Mouse (Mus musculus): ENCODE data around the gene Susd6. TPM values are rescaled to one million over a fixed set of nuclear protein-coding genes. Genes with fewer than 3 reads are reported as not detected.

The Susd6 gene
- polyA plus RNA-seq, 2 experiments, result 11.1 to 11.6 TPM

DNA sequence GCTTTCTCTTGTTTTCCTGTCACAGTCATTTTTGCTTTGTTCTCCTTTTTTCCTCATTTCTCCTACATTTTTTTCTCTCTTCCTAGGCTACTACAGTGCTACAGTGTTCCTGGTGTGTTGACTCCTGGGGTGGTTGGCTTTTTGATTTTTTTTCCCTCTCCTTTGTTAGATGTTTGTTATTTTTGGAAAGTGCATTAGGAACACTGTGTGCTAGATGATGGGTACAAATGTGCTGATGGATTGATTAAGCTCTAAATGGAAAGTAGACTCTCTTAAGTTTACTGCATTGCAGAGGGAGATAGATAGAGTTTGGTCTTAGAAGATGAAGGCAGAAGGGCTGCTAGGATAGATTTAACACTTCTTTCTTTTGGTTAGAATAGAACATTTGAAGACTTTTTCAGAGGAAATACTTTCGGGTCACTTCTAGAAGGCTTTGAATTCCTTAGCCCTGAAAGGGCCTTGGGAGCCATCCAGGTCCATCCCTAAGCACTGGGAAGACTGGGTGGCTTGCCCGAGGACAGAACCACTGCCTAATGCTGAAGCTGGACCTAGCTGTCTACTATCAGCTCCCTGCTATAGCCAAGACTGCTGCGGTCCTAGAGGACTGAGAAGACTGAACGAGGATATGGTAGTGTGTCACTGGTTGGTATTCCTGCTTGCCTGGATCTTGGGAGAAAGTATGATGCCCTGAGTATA is 31.1 kb downstream of the Susd6 start:
- WGBS (ENCODE audit: insufficient replicate concordance), result 72% methylated on average over 4 of the region's 4 CpGs
- DNase-seq (ENCODE audit: low read depth in 3 of 3, low spot score in 3 of 3) (no peak), ATAC-seq (ENCODE audit: insufficient read depth) (no peak)
- H3K4me2 ChIP-seq (ENCODE audit: low read depth), result no peak overlapping the region; the same call in 1 of the 2 replicates
- no peaks in the 10 kb centered on the region; the same call in 1 of the 2 replicates for H3K36me3 ChIP-seq (replicated peaks; ENCODE audit: control insufficient read depth, insufficient read depth, low read depth)
- H3K27ac ChIP-seq, result no peak overlapping the region
- no peak overlapping the region for H3K4me3 ChIP-seq (ENCODE audit: insufficient read depth in 1 of 2, low read depth in 2 of 2, low read length in 2 of 2)
- H3K9me3 ChIP-seq (ENCODE audit: control insufficient read depth, low read length), result no peaks in the 10 kb centered on the region
- no peaks in the 10 kb centered on the region for H3K27me3 ChIP-seq (ENCODE audit: control insufficient read depth, insufficient read depth, low read length)
- H3K4me1 ChIP-seq (replicated peaks; ENCODE audit: control insufficient read depth in 2 of 2, insufficient read depth in 2 of 2, low read length in 1 of 2), result peaks cover 42 to 43% of the 10 kb centered on the region in 2 experiments
- no peak overlapping the region for H3K9ac ChIP-seq (replicated peaks)
- TF ChIP-seq CTCF (IDR thresholded peaks at IDR 0.05; ENCODE audit: low read depth) (no peak), EP300 (IDR thresholded peaks at IDR 0.05; ENCODE audit: low read depth) (no peak)

DNA sequence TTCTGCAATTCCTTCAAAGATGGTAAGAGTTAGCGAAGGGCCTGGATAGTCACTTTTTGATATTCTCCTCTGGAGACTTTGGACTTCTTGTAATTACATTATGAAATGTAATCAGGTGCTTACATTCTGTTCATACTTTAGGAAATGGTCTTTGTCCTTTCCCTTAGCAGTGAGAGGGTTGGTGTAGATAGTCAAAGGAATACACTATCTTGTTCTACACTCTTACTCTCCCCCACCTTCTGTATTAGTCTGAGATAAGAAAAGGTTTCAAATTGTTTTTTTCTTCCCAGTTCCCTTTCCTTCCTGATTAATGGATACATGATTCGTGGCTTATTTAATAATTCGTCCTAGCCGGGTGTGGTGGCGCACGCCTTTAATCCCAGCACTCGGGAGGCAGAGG is 32.2 kb downstream of the Susd6 start:
- H3K9me3 ChIP-seq (ENCODE audit: control insufficient read depth, low read length), result no peaks in the 10 kb centered on the region
- TF ChIP-seq EP300 (IDR thresholded peaks at IDR 0.05; ENCODE audit: low read depth) (peak; percentile 65), CTCF (IDR thresholded peaks at IDR 0.05; ENCODE audit: low read depth) (no peak)
- H3K4me2 ChIP-seq (ENCODE audit: low read depth), result no peak overlapping the region
- ATAC-seq (ENCODE audit: insufficient read depth) (peak; percentile 56; the same call in 1 of the 2 replicates), DNase-seq (ENCODE audit: low read depth in 3 of 3, low spot score in 3 of 3) (no peak)
- peaks cover 34 to 40% of the 10 kb centered on the region in 2 experiments for H3K4me1 ChIP-seq (replicated peaks; ENCODE audit: control insufficient read depth in 2 of 2, insufficient read depth in 2 of 2, low read length in 1 of 2)
- no peak overlapping the region for H3K27ac ChIP-seq
- H3K27me3 ChIP-seq (ENCODE audit: control insufficient read depth, insufficient read depth, low read length), result no peaks in the 10 kb centered on the region
- H3K4me3 ChIP-seq (ENCODE audit: insufficient read depth in 1 of 2, low read depth in 2 of 2, low read length in 2 of 2), result no peak overlapping the region
- no peaks in the 10 kb centered on the region for H3K36me3 ChIP-seq (replicated peaks; ENCODE audit: control insufficient read depth, insufficient read depth, low read depth)
- no peak overlapping the region; the same call in 1 of the 2 replicates for H3K9ac ChIP-seq (replicated peaks)
- WGBS (ENCODE audit: insufficient replicate concordance), result 50% methylated on average over 7 of the region's 7 CpGs

DNA sequence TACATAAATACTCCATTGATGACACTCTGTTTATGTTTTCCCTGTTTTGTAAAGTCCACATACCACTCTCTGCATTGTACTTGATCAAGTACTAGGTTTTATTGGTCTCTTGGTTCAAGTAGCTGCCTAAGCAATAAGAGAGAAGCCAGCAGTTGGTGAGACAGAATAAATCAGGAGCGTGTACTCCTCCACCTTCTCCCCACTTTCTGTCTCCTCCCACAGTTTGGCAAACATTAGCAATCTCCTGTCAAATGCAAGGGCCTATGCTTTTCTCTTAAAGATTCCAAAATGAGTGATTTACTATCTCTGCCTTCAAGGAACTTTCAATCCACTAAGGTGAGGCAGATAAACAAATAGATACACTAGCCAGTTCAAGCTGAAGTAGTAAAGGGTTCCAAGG is 33.9 kb downstream of the Susd6 start:
- H3K4me1 ChIP-seq (replicated peaks; ENCODE audit: control insufficient read depth in 2 of 2, insufficient read depth in 2 of 2, low read length in 1 of 2), result peaks cover 21 to 31% of the 10 kb centered on the region in 2 experiments

DNA sequence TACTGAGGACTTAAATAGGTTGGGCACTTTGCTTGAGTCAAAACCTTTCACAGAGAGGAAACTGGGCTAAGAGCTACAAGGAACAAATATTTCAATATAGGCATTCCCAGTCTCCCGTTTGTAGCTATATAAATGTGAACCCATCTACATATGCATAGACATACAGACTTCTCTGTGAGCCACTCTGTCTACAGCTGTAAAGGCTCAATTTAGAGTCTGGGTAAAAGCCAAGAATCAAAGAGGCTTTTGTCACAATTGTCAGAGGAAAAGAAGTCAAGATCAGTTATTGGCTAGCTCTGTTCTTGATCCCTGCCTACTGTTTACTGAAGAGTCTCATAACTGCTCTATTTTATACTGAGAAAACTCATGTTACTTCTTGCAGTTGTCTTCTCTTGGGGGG is 36.1 kb downstream of the Susd6 start:
- 62% methylated on average over 1 of the region's 1 CpGs for WGBS (ENCODE audit: insufficient replicate concordance)
- no peaks in the 10 kb centered on the region for H3K9me3 ChIP-seq (ENCODE audit: control insufficient read depth, low read length)
- no peak for ATAC-seq (ENCODE audit: insufficient read depth)
- H3K27ac ChIP-seq, result no peak overlapping the region
- no peak overlapping the region for H3K4me2 ChIP-seq (ENCODE audit: low read depth)
- peaks cover 24 to 28% of the 10 kb centered on the region in 2 experiments for H3K4me1 ChIP-seq (replicated peaks; ENCODE audit: control insufficient read depth in 2 of 2, insufficient read depth in 2 of 2, low read length in 1 of 2)
- DNase-seq (ENCODE audit: low read depth in 3 of 3, low spot score in 3 of 3), result no peak
- peaks cover 7% of the 10 kb centered on the region for H3K36me3 ChIP-seq (replicated peaks; ENCODE audit: control insufficient read depth, insufficient read depth, low read depth)
- no peaks in the 10 kb centered on the region for H3K27me3 ChIP-seq (ENCODE audit: control insufficient read depth, insufficient read depth, low read length)
- H3K9ac ChIP-seq (replicated peaks), result no peak overlapping the region
- H3K4me3 ChIP-seq (ENCODE audit: insufficient read depth in 1 of 2, low read depth in 2 of 2, low read length in 2 of 2), result no peak overlapping the region
- no peak for TF ChIP-seq EP300 (IDR thresholded peaks at IDR 0.05; ENCODE audit: low read depth)
- TF ChIP-seq CTCF (IDR thresholded peaks at IDR 0.05; ENCODE audit: low read depth), result no peak

More for the DNA sequence above, 33.9 kb downstream of the Susd6 start:
- WGBS (ENCODE audit: insufficient replicate concordance), result 67% methylated on average over 1 of the region's 1 CpGs
- H3K4me2 ChIP-seq (ENCODE audit: low read depth), result no peak overlapping the region
- no peak overlapping the region for H3K27ac ChIP-seq
- H3K9ac ChIP-seq (replicated peaks), result no peak overlapping the region
- ATAC-seq (ENCODE audit: insufficient read depth), result no peak
- no peak overlapping the region for H3K4me3 ChIP-seq (ENCODE audit: insufficient read depth in 1 of 2, low read depth in 2 of 2, low read length in 2 of 2)
- H3K36me3 ChIP-seq (replicated peaks; ENCODE audit: control insufficient read depth, insufficient read depth, low read depth), result peaks cover 2% of the 10 kb centered on the region; the same call in 1 of the 2 replicates
- no peaks in the 10 kb centered on the region for H3K27me3 ChIP-seq (ENCODE audit: control insufficient read depth, insufficient read depth, low read length)
- no peaks in the 10 kb centered on the region for H3K9me3 ChIP-seq (ENCODE audit: control insufficient read depth, low read length)
- no peak for TF ChIP-seq CTCF (IDR thresholded peaks at IDR 0.05; ENCODE audit: low read depth)
- no peak for TF ChIP-seq EP300 (IDR thresholded peaks at IDR 0.05; ENCODE audit: low read depth)
- DNase-seq (ENCODE audit: low read depth in 3 of 3, low spot score in 3 of 3), result no peak

DNA sequence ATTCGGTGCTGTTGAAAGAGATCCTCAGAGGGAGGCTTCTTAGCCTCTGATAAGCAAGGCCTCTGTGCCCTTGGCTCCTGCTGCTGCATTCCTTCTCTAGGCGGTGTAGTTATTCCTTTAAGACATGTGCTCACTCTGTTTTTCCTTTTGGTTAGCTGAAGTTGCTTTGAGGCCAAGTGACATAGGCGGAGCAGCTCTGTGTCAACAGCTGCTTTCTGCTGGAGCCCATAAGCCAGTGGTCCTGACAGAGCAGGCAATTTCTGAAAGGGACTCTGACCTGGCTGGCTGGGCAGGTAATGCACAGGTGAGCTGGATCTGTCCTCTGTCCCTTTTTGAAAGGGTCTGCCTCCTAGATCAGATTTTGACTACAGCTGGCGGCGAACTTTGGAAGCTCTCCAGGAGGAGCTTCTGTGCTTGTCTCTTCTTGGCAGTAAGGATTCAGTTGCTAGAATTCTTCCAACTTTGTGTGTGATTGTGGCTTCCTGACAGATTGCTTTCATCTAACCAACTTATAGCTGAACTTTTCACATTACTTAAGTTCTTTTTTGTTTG is 37.2 kb downstream of the Susd6 start:
- no peak for TF ChIP-seq EP300 (IDR thresholded peaks at IDR 0.05; ENCODE audit: low read depth)
- TF ChIP-seq CTCF (IDR thresholded peaks at IDR 0.05; ENCODE audit: low read depth), result no peak
- ATAC-seq (ENCODE audit: insufficient read depth), result no peak

More for the DNA sequence above, 37.2 kb downstream of the Susd6 start:
- no peak overlapping the region for H3K4me2 ChIP-seq (ENCODE audit: low read depth)
- H3K9me3 ChIP-seq (ENCODE audit: control insufficient read depth, low read length), result no peaks in the 10 kb centered on the region
- H3K36me3 ChIP-seq (replicated peaks; ENCODE audit: control insufficient read depth, insufficient read depth, low read depth), result peaks cover 10% of the 10 kb centered on the region
- H3K27ac ChIP-seq, result no peak overlapping the region
- no peaks in the 10 kb centered on the region for H3K27me3 ChIP-seq (ENCODE audit: control insufficient read depth, insufficient read depth, low read length)
- H3K4me3 ChIP-seq (ENCODE audit: insufficient read depth in 1 of 2, low read depth in 2 of 2, low read length in 2 of 2), result no peak overlapping the region
- peaks cover 13 to 19% of the 10 kb centered on the region in 2 experiments for H3K4me1 ChIP-seq (replicated peaks; ENCODE audit: control insufficient read depth in 2 of 2, insufficient read depth in 2 of 2, low read length in 1 of 2)
- H3K9ac ChIP-seq (replicated peaks), result no peak overlapping the region
- WGBS (ENCODE audit: insufficient replicate concordance), result 61% methylated on average over 5 of the region's 5 CpGs
- DNase-seq (ENCODE audit: low read depth in 3 of 3, low spot score in 3 of 3), result no peak

Measured in liver, embryonic 14.5 days (tissue).